Mouse (Mus musculus): Measurements from ENCODE around the gene Tns4. TPM values are rescaled to one million over a fixed set of nuclear protein-coding genes. Genes with fewer than 3 reads are reported as not detected.

Tns4 gene
- polyA plus RNA-seq, 1 experiment, result 2.0 TPM

DNA sequence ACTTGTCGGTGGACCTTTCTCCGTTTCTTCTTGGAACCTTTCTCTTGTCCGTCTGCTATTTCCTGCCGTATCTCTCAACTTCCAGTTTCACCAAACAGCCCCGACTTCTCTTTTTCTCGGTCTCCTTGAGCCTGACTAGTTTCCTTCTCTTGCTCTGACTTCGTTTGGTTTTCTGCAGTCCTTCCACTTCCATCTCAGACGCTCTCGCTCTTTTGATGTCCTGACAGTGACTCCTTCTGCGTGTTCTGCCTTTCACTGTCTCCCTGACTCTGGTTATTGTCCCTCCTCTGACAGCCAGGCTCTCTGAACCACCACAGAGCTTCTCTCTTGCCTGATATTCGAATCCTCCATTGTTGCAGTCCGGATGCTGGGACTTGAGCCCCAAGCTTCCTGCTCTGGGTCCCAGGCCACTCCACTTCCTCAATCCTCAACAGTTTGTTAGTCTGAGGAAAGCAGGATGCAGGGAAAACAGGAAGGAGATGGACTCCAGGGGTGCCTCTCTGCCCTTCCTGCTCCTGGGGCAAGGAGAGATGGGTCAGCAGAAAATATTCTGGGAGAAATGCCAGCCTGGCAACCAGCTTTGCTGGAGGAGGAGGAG is 46.2 kb downstream of the Tns4 start:
- Histone ChIP-seq H3K4me3 (ENCODE audit: insufficient read depth, low read length) (peak overlapping the region; percentile 80), H3K4me1 (ENCODE audit: control insufficient read depth, insufficient read depth, low read length) (peaks cover 22% of the 10 kb centered on the region), H3K27ac (ENCODE audit: insufficient read depth, low read depth, low read length) (peak overlapping the region; percentile 99)
- TF ChIP-seq POLR2A (IDR thresholded peaks at IDR 0.05; ENCODE audit: borderline replicate concordance, low read depth, low read length), result no peak
- no peak for TF ChIP-seq CTCF (IDR thresholded peaks at IDR 0.05; ENCODE audit: low read depth, low read length)

DNA sequence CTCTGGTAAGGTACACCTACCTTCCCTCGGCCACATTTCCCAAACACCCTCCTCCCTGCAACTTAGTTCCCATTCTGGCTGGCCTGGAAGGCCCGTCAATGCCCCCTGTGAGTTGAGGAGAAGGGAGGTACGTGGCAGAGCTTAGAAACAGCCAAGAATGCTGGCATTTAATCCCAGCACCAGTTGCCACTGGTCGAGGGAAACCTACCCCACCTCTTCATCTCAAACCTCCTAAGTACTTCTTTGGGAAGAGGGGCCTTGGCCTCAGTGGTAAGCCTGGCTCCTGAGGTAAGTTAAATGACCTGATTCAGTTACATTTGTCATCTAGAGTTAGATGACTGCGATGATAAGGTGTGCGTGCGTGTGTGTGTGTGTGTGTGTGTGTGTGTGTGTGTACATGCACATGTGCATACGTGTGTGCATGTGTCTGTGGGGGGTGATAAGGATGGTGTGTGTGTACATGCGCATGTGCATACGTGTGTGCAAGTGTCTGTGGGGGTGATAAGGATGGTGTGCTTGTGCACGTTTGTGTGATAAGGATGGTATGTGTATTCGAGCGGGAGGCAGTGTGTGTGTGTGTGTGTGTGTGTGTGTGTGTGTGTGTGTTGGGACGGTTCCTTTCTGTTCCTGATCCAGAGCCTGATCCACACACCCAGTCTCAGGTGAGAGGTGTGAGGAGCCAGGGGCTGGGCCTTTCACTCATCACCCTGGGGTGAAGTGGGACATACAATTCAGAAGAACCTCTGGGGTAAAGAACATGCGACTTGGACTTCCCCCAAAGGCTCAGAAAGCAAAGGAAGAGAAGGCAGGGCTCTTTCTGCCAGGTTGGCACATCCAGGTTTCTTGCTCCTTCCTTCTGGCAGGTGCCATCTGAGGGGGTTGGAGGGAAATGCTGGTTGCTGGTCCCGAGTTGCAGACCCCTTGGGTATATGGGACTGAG is 47.0 kb downstream of the Tns4 start:
- Histone ChIP-seq H3K4me3 (ENCODE audit: insufficient read depth, low read length) (peak overlapping the region; percentile 80), H3K4me1 (ENCODE audit: control insufficient read depth, insufficient read depth, low read length) (peaks cover 22% of the 10 kb centered on the region), H3K27ac (ENCODE audit: insufficient read depth, low read depth, low read length) (peak overlapping the region; percentile 99)
- TF ChIP-seq POLR2A (IDR thresholded peaks at IDR 0.05; ENCODE audit: borderline replicate concordance, low read depth, low read length) (no peak), CTCF (IDR thresholded peaks at IDR 0.05; ENCODE audit: low read depth, low read length) (no peak)

DNA sequence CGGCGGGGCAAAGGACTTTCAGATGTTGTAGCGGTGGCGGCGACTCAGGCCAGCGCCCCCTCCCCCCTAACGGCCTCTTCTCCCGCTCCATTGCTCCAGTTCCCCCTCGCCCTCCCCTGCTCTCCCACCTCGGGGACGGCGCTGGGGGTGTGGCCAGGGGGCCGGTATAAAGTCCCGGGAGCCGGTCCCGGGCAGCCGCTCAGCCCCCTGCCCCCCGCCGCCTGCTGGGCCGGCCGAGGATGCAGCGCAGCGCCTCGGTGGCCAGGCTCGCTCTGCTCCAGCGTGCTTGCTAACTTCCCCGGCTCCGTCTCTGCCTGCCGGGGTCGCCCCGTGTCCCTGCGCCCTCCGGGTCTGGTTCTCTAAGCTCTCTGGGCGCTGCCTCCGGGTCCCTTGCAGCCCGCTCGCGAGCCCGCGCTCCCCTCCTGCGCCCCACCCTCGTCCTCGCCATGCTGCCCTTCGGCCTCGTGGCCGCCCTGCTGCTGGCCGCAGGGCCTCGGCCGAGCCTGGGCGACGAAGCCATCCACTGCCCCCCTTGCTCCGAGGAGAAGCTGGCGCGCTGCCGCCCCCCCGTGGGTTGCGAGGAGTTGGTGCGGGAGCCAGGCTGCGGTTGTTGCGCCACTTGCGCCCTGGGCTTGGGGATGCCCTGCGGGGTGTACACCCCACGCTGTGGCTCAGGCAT is 47.9 kb downstream of the Tns4 start, which contains the start of gene Igfbp4:
Gene Igfbp4, plus strand, starts transcription at position 194 of the 679 bp plus-strand sequence.
- Histone ChIP-seq H3K4me1 (ENCODE audit: control insufficient read depth, insufficient read depth, low read length) (peaks cover 18% of the 10 kb centered on the region), H3K4me3 (ENCODE audit: insufficient read depth, low read length) (peak within 1 kb of the TSS; percentile 80), H3K27ac (ENCODE audit: insufficient read depth, low read depth, low read length) (peak within 1 kb of the TSS; percentile 99)
- TF ChIP-seq POLR2A (IDR thresholded peaks at IDR 0.05; ENCODE audit: borderline replicate concordance, low read depth, low read length) (no peak), CTCF (IDR thresholded peaks at IDR 0.05; ENCODE audit: low read depth, low read length) (no peak)

DNA sequence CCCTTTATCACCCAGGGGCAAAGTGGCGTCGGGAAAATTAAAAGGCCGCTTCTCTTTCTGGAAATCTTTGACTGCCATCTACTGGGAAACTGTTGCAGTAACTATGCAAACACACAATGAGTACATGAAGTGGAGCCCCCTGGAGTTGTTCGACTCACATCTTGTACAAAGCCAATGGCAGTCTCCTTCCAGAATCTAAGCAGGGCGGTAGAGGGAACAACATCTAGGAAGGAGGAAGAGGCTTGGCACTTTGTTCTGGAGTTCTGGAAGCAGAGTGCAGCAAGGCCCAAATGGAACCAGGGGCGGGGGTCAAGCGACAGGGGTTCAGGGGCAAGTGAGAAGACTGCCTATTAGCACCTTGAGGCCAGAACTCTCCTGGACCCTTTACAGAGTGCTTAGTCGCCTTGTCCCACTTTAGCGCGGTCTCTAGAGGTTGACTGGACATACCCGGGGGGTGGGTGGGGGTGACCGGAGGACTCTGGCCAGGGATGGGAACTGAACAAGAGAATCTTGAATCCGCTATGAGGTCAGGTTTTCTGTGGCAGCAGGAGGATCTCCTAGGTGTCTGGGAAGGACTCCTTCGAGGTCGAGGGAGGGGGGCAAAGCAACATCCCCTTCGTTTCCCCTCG is 48.6 kb downstream of the Tns4 start:
- peak; percentile 44; the same call in 1 of the 2 replicates for TF ChIP-seq CTCF (IDR thresholded peaks at IDR 0.05; ENCODE audit: low read depth, low read length)
- no peak for TF ChIP-seq POLR2A (IDR thresholded peaks at IDR 0.05; ENCODE audit: borderline replicate concordance, low read depth, low read length)
- Histone ChIP-seq H3K4me1 (ENCODE audit: control insufficient read depth, insufficient read depth, low read length) (peaks cover 18% of the 10 kb centered on the region), H3K27ac (ENCODE audit: insufficient read depth, low read depth, low read length) (peak overlapping the region; percentile 99), H3K4me3 (ENCODE audit: insufficient read depth, low read length) (peak overlapping the region; percentile 80)

DNA sequence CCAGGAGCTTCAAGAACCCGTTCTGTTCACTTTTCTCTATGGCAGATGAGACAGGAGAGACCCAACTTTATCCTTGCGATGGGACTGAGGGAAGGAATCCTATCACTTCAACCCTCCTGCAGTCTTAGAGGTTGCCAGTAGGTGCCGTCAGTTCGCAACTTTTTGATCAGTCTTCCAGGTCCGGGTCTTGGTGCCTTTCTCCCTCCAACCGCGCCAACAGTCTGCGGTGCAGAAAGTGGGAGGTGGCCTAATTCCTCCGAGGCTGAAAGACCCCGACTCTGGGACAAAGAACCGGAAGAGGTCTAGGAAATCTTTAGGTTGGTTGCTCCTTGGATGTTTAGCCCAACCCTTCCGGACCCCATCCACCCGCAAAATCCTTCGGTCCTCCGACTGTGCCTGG is 49.3 kb downstream of the Tns4 start:
- peak overlapping the region; percentile 80 for H3K4me3 ChIP-seq (ENCODE audit: insufficient read depth, low read length)
- no peak overlapping the region for H3K27ac ChIP-seq (ENCODE audit: insufficient read depth, low read depth, low read length)
- TF ChIP-seq CTCF (IDR thresholded peaks at IDR 0.05; ENCODE audit: low read depth, low read length) (peak; percentile 68), POLR2A (IDR thresholded peaks at IDR 0.05; ENCODE audit: borderline replicate concordance, low read depth, low read length) (no peak)
- peaks cover 14% of the 10 kb centered on the region for H3K4me1 ChIP-seq (ENCODE audit: control insufficient read depth, insufficient read depth, low read length)

DNA sequence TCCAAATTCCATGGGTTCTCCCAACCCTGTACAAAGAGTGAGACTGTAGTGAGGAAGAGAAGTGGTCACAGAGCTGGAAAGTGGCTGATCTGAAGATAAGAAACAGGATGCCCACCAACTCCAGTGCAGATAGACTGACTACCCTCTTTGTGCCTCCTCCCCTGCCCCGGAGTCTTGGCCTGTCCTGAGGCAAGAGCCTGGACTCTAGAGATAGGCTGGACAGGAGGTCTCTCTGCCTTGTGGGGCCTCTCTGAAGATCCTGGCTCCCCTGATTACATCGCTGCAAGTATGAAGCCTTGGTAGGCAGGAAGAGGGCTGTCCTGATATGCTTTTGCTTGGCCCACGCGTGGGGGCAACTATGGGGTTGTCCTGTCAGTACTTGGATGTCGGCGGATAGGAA is 52.9 kb downstream of the Tns4 start:
- H3K4me1 ChIP-seq (ENCODE audit: control insufficient read depth, insufficient read depth, low read length), result no peaks in the 10 kb centered on the region
- no peak overlapping the region for H3K4me3 ChIP-seq (ENCODE audit: insufficient read depth, low read length)
- no peak overlapping the region for H3K27ac ChIP-seq (ENCODE audit: insufficient read depth, low read depth, low read length)
- TF ChIP-seq CTCF (IDR thresholded peaks at IDR 0.05; ENCODE audit: low read depth, low read length), result no peak
- no peak for TF ChIP-seq POLR2A (IDR thresholded peaks at IDR 0.05; ENCODE audit: borderline replicate concordance, low read depth, low read length)

DNA sequence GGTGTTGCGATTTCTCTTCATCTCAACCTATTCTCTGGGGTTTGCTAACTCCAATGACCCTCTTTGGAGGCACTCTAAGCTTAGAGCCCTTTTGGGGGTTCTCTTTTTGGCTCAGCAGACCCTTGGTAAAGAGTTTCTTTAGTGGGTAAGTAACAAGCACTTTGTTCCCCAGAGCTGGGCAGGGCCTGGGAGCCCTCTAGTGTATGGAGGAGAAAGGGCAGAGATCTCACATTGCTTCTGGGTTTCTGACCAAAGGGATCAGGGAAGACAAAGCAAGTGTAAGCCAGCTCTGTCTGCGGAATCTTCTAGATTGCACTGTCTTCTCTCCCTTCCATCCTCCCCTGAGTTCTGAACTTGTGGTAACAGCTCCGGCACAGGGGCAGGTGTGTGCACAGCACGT is 53.8 kb downstream of the Tns4 start:
- no peak for TF ChIP-seq POLR2A (IDR thresholded peaks at IDR 0.05; ENCODE audit: borderline replicate concordance, low read depth, low read length)
- peak; percentile 28; the same call in 1 of the 2 replicates for TF ChIP-seq CTCF (IDR thresholded peaks at IDR 0.05; ENCODE audit: low read depth, low read length)
- no peak overlapping the region for H3K27ac ChIP-seq (ENCODE audit: insufficient read depth, low read depth, low read length)
- no peaks in the 10 kb centered on the region for H3K4me1 ChIP-seq (ENCODE audit: control insufficient read depth, insufficient read depth, low read length)
- H3K4me3 ChIP-seq (ENCODE audit: insufficient read depth, low read length), result no peak overlapping the region

DNA sequence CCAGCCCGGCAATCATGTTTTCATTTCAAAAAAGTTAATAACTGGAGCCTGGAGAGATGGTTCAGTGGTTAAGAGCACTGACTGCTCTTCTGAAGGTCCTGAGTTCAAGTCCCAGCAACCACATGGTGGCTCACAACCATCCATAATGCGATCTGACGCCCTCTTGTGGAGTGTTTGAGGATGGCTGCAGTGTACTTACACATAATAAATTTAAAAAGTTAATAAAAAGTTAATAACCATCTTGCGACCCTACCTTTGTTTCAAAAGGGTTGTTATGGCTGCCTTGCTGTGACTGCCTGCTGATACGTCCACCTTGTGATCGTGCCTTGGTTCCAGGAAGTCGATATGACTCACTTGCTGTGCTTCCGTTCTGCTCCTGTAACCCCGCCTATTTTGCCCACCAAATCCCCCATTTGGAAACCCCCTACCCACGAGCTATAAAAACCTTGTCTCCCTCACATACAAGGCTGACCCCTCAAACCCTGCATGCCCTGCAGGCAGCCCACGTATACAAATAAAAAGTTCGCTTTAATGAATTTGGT is 62.1 kb downstream of the Tns4 start:
- TF ChIP-seq CTCF (IDR thresholded peaks at IDR 0.05; ENCODE audit: low read depth, low read length), result no peak
- TF ChIP-seq POLR2A (IDR thresholded peaks at IDR 0.05; ENCODE audit: borderline replicate concordance, low read depth, low read length), result no peak
- Histone ChIP-seq H3K27ac (ENCODE audit: insufficient read depth, low read depth, low read length) (no peak overlapping the region), H3K4me3 (ENCODE audit: insufficient read depth, low read length) (no peak overlapping the region), H3K4me1 (ENCODE audit: control insufficient read depth, insufficient read depth, low read length) (peaks cover 12% of the 10 kb centered on the region)

DNA sequence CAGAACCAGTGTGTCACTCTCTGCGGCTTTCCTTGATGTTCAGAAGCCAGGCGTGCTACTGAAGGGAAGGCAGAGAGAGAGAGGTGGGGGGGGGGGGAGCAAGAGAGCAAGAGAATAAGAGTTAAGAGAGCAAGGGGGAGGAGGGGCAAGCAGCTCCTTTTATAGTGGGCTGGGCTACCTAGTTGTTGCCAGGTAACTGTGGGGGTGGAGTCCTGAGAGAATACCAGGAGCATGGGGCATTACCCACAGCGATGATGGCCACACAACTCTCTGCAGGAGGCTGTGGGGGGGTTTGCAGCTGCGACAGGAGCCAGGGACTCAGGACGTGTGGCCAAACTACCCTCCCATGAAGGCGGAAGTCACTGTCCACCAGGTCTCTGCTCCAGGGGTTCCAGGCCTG is 63.2 kb downstream of the Tns4 start:
- no peak overlapping the region for H3K4me3 ChIP-seq (ENCODE audit: insufficient read depth, low read length)
- no peak for TF ChIP-seq POLR2A (IDR thresholded peaks at IDR 0.05; ENCODE audit: borderline replicate concordance, low read depth, low read length)
- no peak for TF ChIP-seq CTCF (IDR thresholded peaks at IDR 0.05; ENCODE audit: low read depth, low read length)
- H3K4me1 ChIP-seq (ENCODE audit: control insufficient read depth, insufficient read depth, low read length), result peaks cover 13% of the 10 kb centered on the region
- H3K27ac ChIP-seq (ENCODE audit: insufficient read depth, low read depth, low read length), result no peak overlapping the region

Measured in bone marrow macrophage, adult 2 months (primary cell).